25 mouse cellular contexts compared by ENCODE assay signal in genomic region chr12:112581113-112581512, GRCm38 (mm10). TPM values are rescaled to one million over a fixed set of nuclear protein-coding genes. Genes with fewer than 3 reads are reported as not detected.
A peak's percentile ranks its signal among the peaks of the same experiment; 100 is the strongest.
DNase-seq lines count a peak whose midpoint lies in the region; ATAC-seq lines count a peak whose summit lies in the region.
"Had no signal": no experiment of that assay in that cellular context is flagged by ENCODE, and none has a peak within 500 bp of the region (broad histone marks: within the 10 kb centered on the region; RNA-seq: fewer than 3 reads in every experiment).

No protein-coding gene starts in this region.

- peak; percentile 38 to 57 for DNase-seq in lung, adult 18-20 months
- no peak for DNase-seq in lung, postnatal 25 days (ENCODE audit: low spot score)
- DNase-seq in adipocyte (ENCODE audit: low spot score) = peak; percentile 33
- DNase-seq in heart, embryonic 10.5 days (ENCODE audit: low spot score) = no peak
- no peak for DNase-seq in natural killer cell, adult 2 months (ENCODE audit: low spot score in 2 of 2)
- no peak for DNase-seq in urinary bladder, postnatal 36 days (ENCODE audit: low spot score in 2 of 2)
- DNase-seq: cerebellum, adult 18-20 months; cerebellum, postnatal 14 days; gastrocnemius, postnatal 36 days; heart, postnatal 36 days; kidney, adult 11 months; layer of hippocampus, adult 9-11 months; left cerebral cortex, postnatal 4 days; thymus, adult 2 months; thymus, postnatal 4 days had no signal

- WGBS in liver, embryonic 16.5 days (ENCODE audit: insufficient replicate concordance) = 30% methylated on average over 3 of the region's 3 CpGs
- 67% methylated on average over 3 of the region's 3 CpGs for WGBS in heart, embryonic 10.5 days

- H3K4me3 ChIP-seq in liver, embryonic 16.5 days (ENCODE audit: low read depth, low read length) = no peak overlapping the region
- no peak overlapping the region for H3K4me3 ChIP-seq in heart, embryonic 10.5 days
- H3K4me3 ChIP-seq: embryonic facial prominence, embryonic 12.5 days; erythroblast, embryonic 14.5 days; forebrain, embryonic 12.5 days; heart, embryonic 15.5 days; hindbrain, embryonic 13.5 days; left cerebral cortex, adult 2 months; limb, embryonic 15.5 days; midbrain, embryonic 10.5 days had no signal

- peak; percentile 55 for ATAC-seq in liver, embryonic 16.5 days (ENCODE audit: low read depth)

- peak overlapping the region; percentile 57 for H3K27ac ChIP-seq in liver, embryonic 16.5 days (ENCODE audit: low read length)
- H3K27ac ChIP-seq in heart, embryonic 10.5 days = no peak overlapping the region
- H3K27ac ChIP-seq: embryonic facial prominence, embryonic 12.5 days; forebrain, embryonic 12.5 days; heart, embryonic 15.5 days; hindbrain, embryonic 13.5 days; kidney, postnatal 0 days; left cerebral cortex, adult 2 months; limb, embryonic 15.5 days; midbrain, embryonic 10.5 days had no signal

- H3K9ac ChIP-seq in liver, embryonic 16.5 days (ENCODE audit: low read depth, low read length) = no peak overlapping the region
- H3K9ac ChIP-seq: embryonic facial prominence, embryonic 12.5 days; forebrain, embryonic 12.5 days; heart, embryonic 15.5 days; hindbrain, embryonic 13.5 days; limb, embryonic 15.5 days had no signal

- no peak overlapping the region for H3K4me2 ChIP-seq in liver, embryonic 16.5 days (ENCODE audit: low read depth, low read length)
- H3K4me2 ChIP-seq: embryonic facial prominence, embryonic 12.5 days; forebrain, embryonic 12.5 days; heart, embryonic 15.5 days; hindbrain, embryonic 13.5 days; limb, embryonic 15.5 days had no signal

- H3K4me1 ChIP-seq in liver, embryonic 16.5 days (ENCODE audit: control insufficient read depth, low read depth, low read length) = peaks cover 21% of the 10 kb centered on the region
- peaks cover 44% of the 10 kb centered on the region for H3K4me1 ChIP-seq in heart, embryonic 10.5 days

- H3K9me3 ChIP-seq in liver, embryonic 16.5 days (replicated peaks; ENCODE audit: control insufficient read depth, low read length) = no peaks in the 10 kb centered on the region
- H3K9me3 ChIP-seq in heart, embryonic 10.5 days = no peaks in the 10 kb centered on the region
- H3K9me3 ChIP-seq: embryonic facial prominence, embryonic 12.5 days; forebrain, embryonic 12.5 days; heart, embryonic 15.5 days; hindbrain, embryonic 13.5 days; limb, embryonic 15.5 days; midbrain, embryonic 10.5 days had no signal

- no peaks in the 10 kb centered on the region for H3K27me3 ChIP-seq in liver, embryonic 16.5 days (ENCODE audit: control insufficient read depth, insufficient read depth, low read depth, low read length)
- H3K27me3 ChIP-seq in heart, embryonic 10.5 days (ENCODE audit: insufficient read depth, poor library complexity, severe bottlenecking) = peaks cover 13% of the 10 kb centered on the region; the same call in 1 of the 2 replicates
- H3K27me3 ChIP-seq: embryonic facial prominence, embryonic 12.5 days; limb, embryonic 15.5 days had no signal

- no peaks in the 10 kb centered on the region for H3K36me3 ChIP-seq in liver, embryonic 16.5 days (ENCODE audit: control insufficient read depth, insufficient read depth)
- no peaks in the 10 kb centered on the region for H3K36me3 ChIP-seq in heart, embryonic 10.5 days
- H3K36me3 ChIP-seq: embryonic facial prominence, embryonic 12.5 days; forebrain, embryonic 12.5 days; heart, embryonic 15.5 days; hindbrain, embryonic 13.5 days; limb, embryonic 15.5 days; midbrain, embryonic 10.5 days had no signal

RNA-seq across cellular contexts. Expression of gene Inf2, which starts 7.5 kb away (rescaled TPM):
- 1.2 and 2.7 TPM in 2 replicates for polyA plus RNA-seq in liver, embryonic 16.5 days (2015; fragmentation: Nextera tagmentation; extraction: Ambion mirVana)
- polyA plus RNA-seq in heart, embryonic 10.5 days (2016; fragmentation: Nextera tagmentation; extraction: Ambion mirVana) = 3.5 and 5.6 TPM in 2 replicates

RNA-seq across cellular contexts. Expression of gene Adssl1, which starts 38.7 kb away (rescaled TPM):
- 12.4 and 14.0 TPM in 2 replicates for polyA plus RNA-seq in liver, embryonic 16.5 days (2015; fragmentation: Nextera tagmentation; extraction: Ambion mirVana)
- 57.2 and 99.3 TPM in 2 replicates for polyA plus RNA-seq in heart, embryonic 10.5 days (2016; fragmentation: Nextera tagmentation; extraction: Ambion mirVana)

Comparison
In these comparisons a context has a peak if more than half of its experiments do, and no peak if none do; other contexts are left out.
1. DNase-seq: peak in lung, adult 18-20 months (2 of 2) and adipocyte (single experiment); none in lung, postnatal 25 days (single experiment), heart, embryonic 10.5 days (single experiment), natural killer cell, adult 2 months (0 of 2) and urinary bladder, postnatal 36 days (0 of 2).